Mouse (Mus musculus): Measurements from ENCODE around the gene Mif4gd. TPM values are rescaled to one million over a fixed set of nuclear protein-coding genes. Genes with fewer than 3 reads are reported as not detected.
"Not testable (repeated sequence)": the region's sequence is repeated elsewhere in the genome, so short reads cannot be mapped to it uniquely, and the experiment has no call there.

Mif4gd gene
- total and polyA plus RNA-seq, 3 experiments: 42.0 to 62.9 TPM; not detected in 1

DNA sequence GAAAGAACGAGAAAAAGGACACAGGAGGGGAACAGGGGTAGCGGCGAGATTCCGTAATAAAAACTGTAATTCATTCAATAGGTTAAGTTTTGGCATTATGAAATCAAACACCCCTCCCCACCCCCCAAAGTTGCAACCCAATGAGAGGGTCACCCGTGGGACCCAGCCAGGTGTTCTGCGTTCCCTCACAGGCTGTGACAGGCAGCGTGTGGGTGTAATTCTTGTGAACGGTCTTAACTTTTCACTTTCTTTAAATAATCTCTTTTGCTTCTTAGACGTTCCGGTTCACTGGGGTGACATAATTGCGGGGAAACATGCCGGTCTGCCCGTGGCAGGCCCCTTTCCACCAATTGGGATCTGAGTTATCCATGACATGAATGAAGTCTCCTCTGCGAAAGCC lies 32.7 kb upstream of the Mif4gd start:
- H3K4me3 ChIP-seq (ENCODE audit: control insufficient read depth in 1 of 2, insufficient read depth in 1 of 2, low read depth in 2 of 2, low read length in 2 of 2); H3K79me2 ChIP-seq (ENCODE audit: control insufficient read depth, insufficient read depth, low read length, poor library complexity); H3K27me3 ChIP-seq (ENCODE audit: control insufficient read depth in 1 of 2, insufficient read depth in 2 of 2, low read length in 2 of 2); H3K9ac ChIP-seq (ENCODE audit: control insufficient read depth, low read depth, low read length, poor library complexity, severe bottlenecking); DNase-seq (ENCODE audit: low read depth, low spot score); H3K9me3 ChIP-seq (replicated peaks; ENCODE audit: insufficient read depth, low read length); H3K27ac ChIP-seq (ENCODE audit: control insufficient read depth, low read depth, low read length): not testable (repeated sequence)
- Histone ChIP-seq H3K36me3 (ENCODE audit: control insufficient read depth in 1 of 2, insufficient read depth in 2 of 2, low read length in 2 of 2) (peaks cover 14 to 25% of the 10 kb centered on the region in 2 experiments), H3K4me1 (ENCODE audit: control insufficient read depth in 1 of 2, insufficient read depth in 2 of 2, low read length in 2 of 2) (peaks cover 7 to 23% of the 10 kb centered on the region in 2 experiments; a peak in 3 of 4 replicates)

DNA sequence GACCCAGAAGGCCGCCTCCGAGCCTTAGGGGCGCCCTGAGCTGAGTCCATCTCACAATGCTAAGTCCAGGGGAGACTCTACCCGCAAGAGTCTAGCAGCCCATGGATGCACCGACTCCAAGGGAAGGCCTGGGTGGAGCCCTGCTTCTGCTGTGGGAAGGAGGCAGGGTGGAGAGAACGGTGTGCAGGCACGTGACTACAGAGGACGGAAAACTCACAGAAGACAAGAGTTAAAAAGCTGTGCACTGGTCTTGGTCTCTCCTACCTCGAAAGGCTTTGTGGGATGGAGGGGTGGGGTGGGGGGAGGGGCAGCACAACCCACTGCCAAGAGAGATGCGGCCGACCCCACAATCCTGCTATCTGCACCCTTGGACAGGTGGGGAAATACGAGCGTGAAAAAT lies 31.5 kb upstream of the Mif4gd start:
- no peak overlapping the region for H3K27ac ChIP-seq (ENCODE audit: control insufficient read depth, low read depth, low read length)
- no peak for DNase-seq (ENCODE audit: low read depth, low spot score)
- TF ChIP-seq CTCF (IDR thresholded peaks at IDR 0.05 in 2 of 3, conservative IDR thresholded peaks at IDR 0.05 in 1 of 3; ENCODE audit: control insufficient read depth in 1 of 3, insufficient read depth in 1 of 3, low read depth in 2 of 3, low read length in 3 of 3, poor library complexity in 1 of 3, severe bottlenecking in 1 of 3) (no peak), POLR2A (IDR thresholded peaks at IDR 0.05; ENCODE audit: control insufficient read depth in 1 of 2, insufficient read depth in 1 of 2, low read depth in 1 of 2, low read length in 2 of 2, poor library complexity in 1 of 2) (peak in 1 of 2 experiments; percentile 10; a peak in 1 of 4 replicates)
- H3K79me2 ChIP-seq (ENCODE audit: control insufficient read depth, insufficient read depth, low read length, poor library complexity): no peaks in the 10 kb centered on the region
- peaks cover 10 to 32% of the 10 kb centered on the region in 2 experiments for H3K36me3 ChIP-seq (ENCODE audit: control insufficient read depth in 1 of 2, insufficient read depth in 2 of 2, low read length in 2 of 2)
- H3K4me3 ChIP-seq (ENCODE audit: control insufficient read depth in 1 of 2, insufficient read depth in 1 of 2, low read depth in 2 of 2, low read length in 2 of 2): no peak overlapping the region
- no peaks in the 10 kb centered on the region for H3K27me3 ChIP-seq (ENCODE audit: control insufficient read depth in 1 of 2, insufficient read depth in 2 of 2, low read length in 2 of 2)
- no peak overlapping the region for H3K9ac ChIP-seq (ENCODE audit: control insufficient read depth, low read depth, low read length, poor library complexity, severe bottlenecking)
- peaks cover 11 to 34% of the 10 kb centered on the region in 2 experiments for H3K4me1 ChIP-seq (ENCODE audit: control insufficient read depth in 1 of 2, insufficient read depth in 2 of 2, low read length in 2 of 2)
- H3K9me3 ChIP-seq (replicated peaks; ENCODE audit: insufficient read depth, low read length): no peaks in the 10 kb centered on the region

DNA sequence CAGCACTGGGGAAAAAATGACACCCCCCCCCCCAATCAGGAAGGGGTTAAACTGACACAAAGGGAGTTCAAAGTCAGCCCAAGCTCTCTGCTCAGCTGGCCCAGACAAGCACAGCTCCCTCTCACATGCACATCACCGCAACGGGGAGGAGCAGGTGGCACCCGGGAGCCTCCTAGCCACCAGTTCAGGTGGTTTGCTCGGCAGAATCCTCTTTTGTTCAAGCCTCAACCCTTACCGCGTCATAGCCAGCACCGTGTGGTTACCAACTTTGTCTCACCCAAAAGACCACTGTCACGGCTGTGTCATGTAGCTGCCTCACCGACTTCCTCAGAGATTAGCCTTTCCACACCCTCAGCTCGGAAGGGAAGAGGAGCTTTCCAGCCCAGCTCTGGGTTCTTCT lies 30.5 kb upstream of the Mif4gd start:
- H3K9ac ChIP-seq (ENCODE audit: control insufficient read depth, low read depth, low read length, poor library complexity, severe bottlenecking): no peak overlapping the region
- H3K4me1 ChIP-seq (ENCODE audit: control insufficient read depth in 1 of 2, insufficient read depth in 2 of 2, low read length in 2 of 2): peaks cover 16 to 38% of the 10 kb centered on the region in 2 experiments
- H3K27me3 ChIP-seq (ENCODE audit: control insufficient read depth in 1 of 2, insufficient read depth in 2 of 2, low read length in 2 of 2): no peaks in the 10 kb centered on the region
- no peak overlapping the region for H3K27ac ChIP-seq (ENCODE audit: control insufficient read depth, low read depth, low read length)
- peak; percentile 55 for DNase-seq (ENCODE audit: low read depth, low spot score)
- H3K36me3 ChIP-seq (ENCODE audit: control insufficient read depth in 1 of 2, insufficient read depth in 2 of 2, low read length in 2 of 2): peaks cover 7 to 35% of the 10 kb centered on the region in 2 experiments
- H3K4me3 ChIP-seq (ENCODE audit: control insufficient read depth in 1 of 2, insufficient read depth in 1 of 2, low read depth in 2 of 2, low read length in 2 of 2): no peak overlapping the region
- H3K9me3 ChIP-seq (replicated peaks; ENCODE audit: insufficient read depth, low read length): no peaks in the 10 kb centered on the region
- no peaks in the 10 kb centered on the region for H3K79me2 ChIP-seq (ENCODE audit: control insufficient read depth, insufficient read depth, low read length, poor library complexity)
- TF ChIP-seq POLR2A (IDR thresholded peaks at IDR 0.05; ENCODE audit: control insufficient read depth in 1 of 2, insufficient read depth in 1 of 2, low read depth in 1 of 2, low read length in 2 of 2, poor library complexity in 1 of 2) (no peak; a peak in 1 of 4 replicates), ZC3H11A (IDR thresholded peaks at IDR 0.05; ENCODE audit: low read depth, low read length) (no peak), POLR2AphosphoS5 (IDR thresholded peaks at IDR 0.05; ENCODE audit: borderline replicate concordance, low read depth, low read length) (no peak; the same call in 1 of the 2 replicates), MEF2A (IDR thresholded peaks at IDR 0.05; ENCODE audit: extremely low read depth, insufficient replicate concordance, low read depth, low read length, poor library complexity, severe bottlenecking) (no peak), TAL1 (IDR thresholded peaks at IDR 0.05; ENCODE audit: low read length) (no peak), HCFC1 (IDR thresholded peaks at IDR 0.05; ENCODE audit: low read depth, low read length) (no peak), MXI1 (IDR thresholded peaks at IDR 0.05; ENCODE audit: low read depth, low read length) (no peak), E2F4 (IDR thresholded peaks at IDR 0.05; ENCODE audit: borderline replicate concordance, low read depth, low read length) (no peak)

All from MEL (cell line).